Mouse (Mus musculus): ENCODE measurements around the gene Eid2.

The Eid2 gene

DNA sequence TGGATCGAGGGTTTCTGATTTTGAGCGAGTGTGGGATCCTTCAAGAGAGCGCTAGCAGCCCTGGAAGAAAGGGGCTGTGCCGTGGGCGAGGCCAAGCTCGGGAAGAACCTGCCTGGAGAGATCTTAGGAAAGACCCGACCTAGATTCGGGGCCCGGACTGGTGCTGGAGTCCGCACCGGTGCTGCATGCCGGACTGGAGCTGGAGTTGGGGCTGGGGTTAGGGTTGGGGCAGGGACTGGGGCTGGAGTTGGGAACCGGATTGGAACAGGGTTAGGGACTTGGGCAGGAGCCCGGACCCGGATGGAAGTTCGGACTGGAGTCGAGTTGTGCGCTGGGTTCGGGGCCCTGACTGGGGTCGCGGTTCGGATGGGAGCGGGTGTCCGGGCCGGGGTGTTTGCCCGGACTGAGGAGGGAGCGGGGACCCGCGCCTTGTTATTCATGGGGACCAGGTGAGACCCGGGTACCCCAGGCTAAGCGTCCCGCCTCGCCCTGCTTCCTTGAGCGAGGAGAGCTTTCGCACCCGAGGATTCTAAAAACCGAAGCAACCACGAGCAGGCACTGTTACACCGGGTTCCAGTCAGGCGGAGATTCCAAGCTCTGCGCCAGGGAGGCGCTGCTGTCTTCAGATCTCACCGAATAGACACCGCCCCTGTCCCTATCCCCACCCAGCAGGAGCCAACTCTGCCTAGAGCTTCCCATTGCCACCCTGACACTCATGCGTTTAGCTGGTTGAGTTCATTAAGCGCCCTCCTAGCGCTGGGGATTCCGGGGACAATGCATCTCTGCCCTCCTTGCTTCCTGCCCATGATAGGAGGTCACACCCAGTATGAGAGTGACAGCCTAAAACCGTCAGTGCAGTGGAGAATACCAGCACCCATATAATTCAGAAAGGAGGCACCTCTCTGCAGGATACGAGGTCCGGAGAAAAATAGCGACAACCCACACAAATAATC, 23.2 kb downstream of the Eid2 start, which contains the start of gene Selenov:
Gene Selenov, minus strand, starts transcription at position 549 of the 953 bp plus-strand sequence.
- CTCF ChIA-PET = interaction anchor here (0.5 to 0.6 kb wide), 2 partner anchors 671 to 784 kb away, joined by 5 to 7 read pairs; partner anchors contain the start of gene Actn4

DNA sequence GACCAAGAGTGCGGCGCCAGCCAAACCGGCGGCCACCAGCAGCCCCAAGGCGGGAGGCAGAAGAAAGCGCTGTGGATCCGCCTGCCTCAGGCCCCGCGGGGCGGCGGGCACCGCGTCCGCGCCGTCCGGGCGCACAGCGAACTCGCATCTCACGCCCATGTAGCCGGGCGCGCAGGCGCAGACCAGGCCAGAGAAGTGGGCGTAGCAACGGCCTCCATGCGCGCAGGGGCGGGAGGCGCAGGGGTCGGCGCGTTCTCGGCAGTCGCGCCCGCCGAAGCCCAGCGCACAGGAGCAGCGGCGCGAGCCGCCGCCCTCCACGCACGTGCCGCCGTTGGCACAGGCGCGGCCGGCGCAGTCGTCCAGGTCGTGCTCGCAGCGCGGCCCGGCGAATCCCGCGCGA, 26.8 kb downstream of the Eid2 start:
- CTCF ChIA-PET = no interaction called here

DNA sequence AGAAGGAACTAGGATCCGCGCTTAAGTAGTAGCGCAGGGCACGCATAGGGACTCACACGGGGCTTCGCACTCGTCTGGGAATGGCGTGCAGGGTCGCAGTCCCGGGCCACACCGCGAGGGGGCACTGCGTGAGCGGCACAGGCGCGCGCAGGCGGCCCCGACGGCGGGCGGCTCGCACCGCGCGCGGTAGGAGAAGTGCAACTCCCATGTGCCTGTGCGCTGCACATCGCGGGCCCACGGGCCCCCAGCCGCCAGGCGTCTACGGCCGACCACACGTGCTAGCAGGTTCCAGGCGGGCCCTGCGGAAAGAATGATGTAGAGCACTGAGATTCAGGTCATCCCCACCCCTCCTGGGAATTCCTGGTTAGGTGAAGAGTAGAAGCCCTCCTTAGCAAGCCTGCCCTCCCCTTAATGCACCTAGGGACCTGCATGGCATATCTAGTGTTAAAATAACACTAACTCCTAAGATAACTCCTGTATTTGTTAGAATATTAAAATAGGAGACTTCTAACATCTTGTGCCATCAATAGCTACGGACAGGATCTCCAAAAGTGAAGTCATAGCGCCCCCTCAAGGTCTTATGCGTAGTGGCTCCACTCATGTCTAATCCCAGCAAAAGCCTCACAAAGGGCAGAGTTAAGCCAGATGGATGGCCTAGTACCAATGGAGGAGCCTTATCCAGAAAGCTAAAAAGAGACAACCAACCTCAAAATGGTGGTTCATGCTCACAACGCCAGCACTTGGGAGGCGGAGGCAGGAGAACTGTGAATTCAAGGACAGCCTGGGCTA, 31.4 kb downstream of the Eid2 start:
- CTCF ChIA-PET = no interaction called here

DNA sequence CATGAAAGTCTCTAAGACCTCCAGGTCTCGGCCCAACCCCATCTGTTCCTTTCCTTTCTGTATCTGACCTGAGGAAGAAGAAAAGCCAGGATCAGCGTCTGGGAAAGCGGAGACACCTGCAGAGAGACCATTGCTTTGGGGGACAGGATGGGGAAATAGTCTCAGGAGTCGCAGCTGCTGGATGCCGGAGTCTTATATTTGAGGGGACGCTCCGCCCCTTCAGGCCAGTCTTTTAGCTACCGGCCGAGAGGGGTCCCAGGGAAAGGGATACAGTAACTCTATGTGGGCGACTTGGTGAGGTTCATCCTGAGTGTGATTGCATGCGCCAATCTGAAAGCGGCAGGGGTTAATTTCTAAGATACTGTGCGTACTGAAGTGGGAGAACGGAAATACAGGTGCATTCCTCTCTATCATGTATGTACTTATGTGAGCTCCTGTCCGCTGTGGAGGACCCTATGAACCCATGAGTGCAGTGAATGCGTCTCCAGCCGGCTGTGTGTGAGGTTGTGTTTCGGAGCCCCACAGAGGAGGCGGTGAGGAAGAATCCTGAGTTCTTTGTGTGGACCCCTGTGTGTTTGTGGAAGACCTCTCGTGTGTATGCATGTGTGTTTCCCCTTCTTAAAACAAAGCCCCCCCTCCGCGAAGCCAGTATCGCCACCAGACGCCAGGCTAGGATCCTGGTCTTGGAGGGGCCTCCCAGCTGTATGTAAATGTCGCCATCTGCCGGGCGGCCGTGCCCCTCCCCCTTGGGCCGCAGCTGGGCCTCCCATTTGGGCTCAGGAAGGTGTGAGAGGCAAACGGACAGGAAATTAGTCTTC, 34.1 kb downstream of the Eid2 start, which contains the start of gene Dll3:
Gene Dll3, minus strand, starts transcription at position 623 of the 818 bp plus-strand sequence.
- CTCF ChIA-PET = interaction anchor here (0.7 kb wide), 1 partner anchor 103 kb away, joined by 3 read pairs; no protein-coding TSS in a partner anchor

DNA sequence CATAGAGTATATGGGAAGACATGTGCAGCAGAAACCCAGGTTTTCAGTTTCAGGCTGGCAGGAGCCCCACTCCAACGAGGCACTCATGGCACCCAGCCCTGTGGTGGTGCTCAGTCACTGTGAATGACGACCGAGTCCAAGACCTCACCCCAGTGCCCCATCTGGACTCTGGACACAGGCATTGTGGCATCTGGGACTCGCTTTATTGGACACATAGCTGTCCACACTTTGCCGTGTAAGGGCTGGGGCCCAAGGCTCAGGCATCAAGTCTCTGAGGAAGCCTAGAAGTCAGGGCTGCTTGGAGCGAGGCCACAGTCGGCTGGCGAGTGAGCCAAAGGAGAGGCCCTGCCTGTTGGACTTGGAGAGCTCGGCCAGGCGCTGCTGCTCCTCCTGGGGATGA, 38.0 kb downstream of the Eid2 start:
- CTCF ChIA-PET = no interaction called here

DNA sequence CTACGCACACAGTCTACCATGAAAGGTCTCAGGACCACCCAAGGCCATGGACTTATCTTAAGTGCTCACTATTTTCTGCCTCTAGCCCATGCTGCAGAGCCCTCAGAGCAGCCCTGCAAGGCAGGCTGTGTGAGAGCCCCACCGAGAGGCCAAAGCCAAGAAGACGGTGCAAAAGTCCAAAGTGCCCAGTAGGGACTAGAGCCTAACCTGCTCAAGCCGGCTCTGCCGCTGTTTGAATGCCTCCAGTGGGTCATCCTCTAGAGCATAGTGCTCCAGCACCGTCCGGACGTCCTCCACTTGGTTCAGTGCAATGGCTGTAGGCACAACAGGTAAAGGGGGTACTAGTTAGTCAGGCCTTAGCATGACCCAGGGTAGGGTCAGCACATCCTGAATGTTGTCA, 38.5 kb downstream of the Eid2 start:
- CTCF ChIA-PET = interaction anchor here (0.5 kb wide), 1 partner anchor 129 kb away, joined by 3 read pairs; no protein-coding TSS in a partner anchor

DNA sequence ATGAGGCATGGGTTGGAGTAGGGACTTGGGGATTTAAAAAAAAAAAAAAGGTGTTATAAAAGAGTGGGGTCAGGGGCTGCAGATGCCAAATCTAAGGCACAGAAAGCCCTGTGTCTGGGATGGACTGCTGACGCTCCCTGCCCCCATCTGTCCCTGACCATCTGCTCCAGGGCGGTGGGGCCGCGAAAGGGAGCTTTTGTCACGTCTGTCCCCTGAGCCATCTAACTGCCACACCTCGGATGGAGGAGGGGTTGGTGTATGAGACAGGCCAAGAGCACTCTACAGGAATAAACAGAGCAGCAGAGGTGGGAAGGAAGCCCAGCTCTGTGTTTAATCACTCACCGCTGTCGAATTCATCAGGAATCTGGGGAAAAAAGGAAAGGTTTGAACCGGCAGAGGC, 42.1 kb downstream of the Eid2 start:
- CTCF ChIA-PET = no interaction called here

DNA sequence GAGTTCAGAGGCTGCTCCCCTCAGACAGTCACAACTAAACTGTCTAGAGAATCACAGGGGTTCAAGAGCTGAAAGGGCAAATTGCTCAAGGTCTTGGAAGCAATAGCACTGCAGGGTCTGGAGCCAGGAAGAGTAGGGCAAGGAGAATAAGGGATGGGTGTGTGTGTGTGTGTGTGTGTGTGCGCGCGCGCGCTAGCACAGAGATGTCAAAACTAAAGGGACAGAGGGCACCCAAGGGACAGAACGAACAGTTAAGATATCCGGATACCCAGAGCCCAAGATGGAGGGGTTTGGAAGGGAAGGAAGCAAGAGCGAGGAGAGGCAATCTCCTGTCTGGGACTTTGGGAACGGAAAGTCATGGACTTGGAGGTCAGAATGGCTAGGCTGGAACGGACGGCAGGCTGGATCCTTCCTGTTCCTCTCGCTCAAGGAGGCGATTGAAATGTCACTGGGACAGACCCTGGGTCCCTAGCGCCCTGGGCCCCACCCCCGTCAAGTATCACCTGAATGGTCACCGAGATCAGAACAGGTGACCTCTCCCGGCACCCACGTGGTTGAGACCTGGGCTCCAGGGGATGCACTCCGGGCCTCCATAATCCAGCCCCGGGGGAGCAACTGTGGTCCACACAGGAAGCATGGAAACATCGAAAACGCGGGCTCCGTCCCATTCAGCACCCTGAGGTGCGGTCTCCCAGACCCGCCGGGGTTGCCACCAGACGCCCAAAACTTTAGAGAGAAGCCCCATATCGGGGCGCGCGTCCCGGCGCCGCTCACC, 43.7 kb downstream of the Eid2 start:
- CTCF ChIA-PET = no interaction called here

DNA sequence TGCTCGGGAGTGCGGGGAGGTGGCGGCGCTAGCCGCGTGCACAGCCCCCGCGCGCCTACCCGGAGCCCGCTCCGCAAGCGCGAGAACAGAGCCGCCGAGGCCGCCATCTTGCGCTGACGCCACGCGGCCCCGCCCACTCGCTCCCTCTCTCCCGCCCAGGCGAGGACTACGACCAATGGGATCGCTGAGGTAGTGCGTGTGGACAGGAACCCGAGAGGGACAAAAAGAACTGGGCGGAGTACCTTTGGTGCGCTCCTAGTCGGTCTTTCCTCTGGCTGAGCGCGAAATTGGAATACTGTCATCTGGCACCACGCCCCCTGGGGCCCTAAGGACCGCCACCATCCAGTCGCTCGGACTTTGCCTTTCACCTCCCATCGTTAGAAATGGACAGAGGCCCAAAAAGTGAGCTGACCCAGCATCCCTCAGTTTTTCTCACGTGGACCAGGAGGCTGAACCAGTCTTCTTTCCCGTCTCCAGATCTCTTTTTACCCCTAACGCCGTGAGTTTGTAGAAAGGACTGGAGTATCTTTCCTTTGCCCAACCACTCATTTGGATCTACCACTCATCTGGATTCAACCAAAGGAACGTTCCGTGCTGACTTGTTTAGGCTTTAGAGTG, 44.4 kb downstream of the Eid2 start, which contains the start of gene Timm50:
Gene Timm50, minus strand, starts transcription at position 147 of the 618 bp plus-strand sequence.
- CTCF ChIA-PET = no interaction called here

DNA sequence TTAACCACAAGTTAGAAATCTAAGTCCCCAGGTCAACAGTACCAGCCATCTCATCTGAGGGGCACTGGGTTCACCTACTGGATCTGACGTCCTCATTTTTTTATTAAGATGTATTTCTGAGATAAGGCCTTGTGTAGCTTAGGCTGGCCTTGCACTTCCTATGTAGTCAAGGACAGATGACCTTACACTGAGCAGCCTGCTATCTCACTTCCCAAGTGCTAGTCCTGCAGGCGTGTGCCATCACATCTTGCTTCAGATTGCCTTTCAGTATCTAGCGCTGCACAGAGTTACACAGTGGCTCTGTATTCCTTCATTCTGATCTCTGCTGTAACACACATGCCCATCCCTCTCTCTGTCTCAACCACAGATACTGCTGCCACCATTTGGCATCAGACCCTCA, 50.4 kb downstream of the Eid2 start:
- CTCF ChIA-PET = no interaction called here

DNA sequence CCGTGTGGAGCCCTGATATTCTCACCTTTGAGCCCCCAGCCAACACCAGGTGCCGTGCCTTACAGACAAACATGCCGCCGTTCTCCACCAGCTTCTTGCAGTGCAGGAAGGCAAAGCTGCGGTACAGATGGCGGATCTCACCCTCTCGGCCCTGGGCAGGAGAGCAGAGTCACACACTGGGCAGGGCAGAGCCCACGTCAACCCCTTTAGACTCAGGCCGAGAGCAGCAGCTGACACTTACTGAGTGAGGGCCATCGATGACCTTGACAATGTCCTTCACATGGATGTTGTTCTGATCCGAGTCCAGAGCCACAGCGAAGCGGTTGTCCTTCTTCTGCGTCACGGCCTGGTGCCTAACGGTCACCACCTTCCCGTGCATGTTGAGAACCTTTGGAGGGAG, 51.0 kb downstream of the Eid2 start:
- CTCF ChIA-PET = no interaction called here
